Mouse (Mus musculus): ENCODE measurements around the gene Gab3. TPM values are rescaled to one million over a fixed set of nuclear protein-coding genes. Genes with fewer than 3 reads are reported as not detected.
"Not testable (repeated sequence)": the region's sequence is repeated elsewhere in the genome, so short reads cannot be mapped to it uniquely, and the experiment has no call there.

Gene Gab3
- total RNA-seq, 2 experiments from 2014 or later, result 1.9 to 2.2 TPM

- TF ChIP-seq CTCF (IDR thresholded peaks at IDR 0.05), result no peak
- no peak for DNase-seq (ENCODE audit: extremely low spot score in 1 of 2, low spot score in 2 of 2)
- intact Hi-C loops (cut with DNase I), result no loop called here
- H3K4me3 ChIP-seq, result no peak overlapping the region
- no peak overlapping the region for H3K27ac ChIP-seq
These were observed 101.5 kb downstream of the Gab3 start for GRCm38 (mm10) chrX:74983734-74984133.

DNA sequence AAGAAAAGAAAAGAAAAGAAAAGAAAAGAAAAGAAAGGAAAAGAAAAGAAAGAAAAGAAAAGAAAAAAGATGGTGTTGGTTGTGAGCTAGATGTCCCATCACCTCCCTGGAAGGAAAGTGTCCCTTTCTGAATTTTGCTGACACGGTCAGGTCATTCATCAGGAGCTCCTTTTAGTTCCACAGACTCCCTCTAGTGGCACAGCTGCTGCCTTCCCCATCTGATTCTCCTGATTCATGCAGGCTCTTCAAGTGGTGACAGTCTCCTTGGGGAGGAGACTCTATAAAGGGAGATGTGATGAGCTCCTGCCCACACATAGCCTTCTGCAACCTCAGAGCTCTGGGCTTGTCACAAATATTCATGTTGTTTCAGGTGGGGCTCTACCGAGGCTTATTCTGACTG lies 122.4 kb downstream of the Gab3 start:
- peak; percentile 41 for TF ChIP-seq CTCF (IDR thresholded peaks at IDR 0.05)
- intact Hi-C loops (cut with DNase I); H3K27ac ChIP-seq; H3K4me3 ChIP-seq: not testable (repeated sequence)
- DNase-seq (ENCODE audit: extremely low spot score in 1 of 2, low spot score in 2 of 2), result peak; percentile 25 to 31

DNA sequence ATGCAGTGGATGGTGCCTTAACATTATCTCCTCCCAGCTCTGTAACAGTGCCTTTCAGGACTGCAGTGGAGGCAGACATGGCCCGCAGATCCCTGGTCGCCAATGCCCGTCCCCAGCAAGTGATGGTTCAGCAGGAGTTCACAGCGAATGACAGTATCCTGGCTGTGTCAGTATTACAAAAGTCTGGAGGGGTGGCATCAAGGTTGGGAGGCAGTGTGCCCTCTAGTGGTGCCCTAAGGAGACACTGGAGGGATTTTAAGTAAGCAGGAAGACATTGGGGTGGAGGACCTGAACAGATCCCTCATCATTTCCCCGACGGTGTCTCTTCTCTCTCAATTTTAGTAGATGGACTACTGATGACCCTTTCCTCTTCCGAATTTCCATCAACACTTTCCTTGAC lies 126.1 kb downstream of the Gab3 start:
- intact Hi-C loops (cut with DNase I); DNase-seq (ENCODE audit: extremely low spot score in 1 of 2, low spot score in 2 of 2); H3K4me3 ChIP-seq; H3K27ac ChIP-seq: not testable (repeated sequence)
- peak; percentile 3; the same call in 1 of the 2 replicates for TF ChIP-seq CTCF (IDR thresholded peaks at IDR 0.05)

Other genes with a start within 250 kb of the Gab3 start
- gene Gm5936, start 248.3 kb downstream of the Gab3 start, total RNA-seq (2021), result under 1 TPM in 1 of 2 experiments, not detected in 1; 0.20 TPM
- 10 to 100 TPM; 23.4 to 33.7 TPM for gene Dkc1, start 10.4 kb upstream of the Gab3 start, total RNA-seq (2021)
- gene Mpp1, start 45.6 kb upstream of the Gab3 start, total RNA-seq (2021), result 10 to 100 TPM; 30.4 to 33.8 TPM
- not detected for gene Smim9, start 78.3 kb upstream of the Gab3 start, total RNA-seq (2021)

All from left cerebral cortex, adult 2 months (tissue).